Mouse (Mus musculus): ENCODE data around the gene Amz2. TPM values are rescaled to one million over a fixed set of nuclear protein-coding genes. Genes with fewer than 3 reads are reported as not detected.

Amz2 gene
- polyA plus RNA-seq, 1 experiment, result 75.3 TPM

DNA sequence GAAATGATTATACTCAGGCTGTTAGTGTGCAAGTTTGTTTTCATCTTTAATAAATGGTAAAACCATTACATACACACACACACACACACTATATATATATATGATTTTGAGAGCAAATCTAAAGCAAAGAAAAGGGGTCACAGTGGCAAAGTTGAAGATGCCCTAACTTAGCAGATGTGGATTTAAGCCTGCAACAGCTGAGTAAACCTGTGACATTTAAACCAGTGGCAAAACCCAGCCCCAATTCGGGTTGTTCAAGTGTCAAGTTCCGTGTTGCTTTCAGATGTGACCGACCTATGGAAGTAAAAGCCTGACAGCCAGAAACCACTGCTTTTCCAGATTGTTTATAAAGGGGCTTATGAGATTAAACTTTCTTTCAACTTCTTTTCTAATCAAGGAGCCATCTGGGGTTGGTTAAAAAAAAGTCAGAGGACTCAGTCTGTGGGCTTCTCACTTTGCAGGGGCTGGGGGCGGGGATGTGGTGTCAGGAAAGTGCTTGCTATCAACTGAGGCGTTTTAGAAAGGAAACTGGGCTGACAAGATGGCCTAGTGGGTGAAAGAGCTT lies 16.5 kb downstream of the Amz2 start:
- Histone ChIP-seq H3K36me3 (ENCODE audit: control insufficient read depth, insufficient read depth, low read length) (no peaks in the 10 kb centered on the region), H3K27ac (ENCODE audit: control insufficient read depth, insufficient read depth, low read length) (no peak overlapping the region), H3K4me1 (replicated peaks; ENCODE audit: control insufficient read depth, insufficient read depth, low read length) (peaks cover 14% of the 10 kb centered on the region), H3K4me3 (ENCODE audit: control insufficient read depth, insufficient read depth, low read length) (no peak overlapping the region), H3K27me3 (ENCODE audit: control insufficient read depth, insufficient read depth, low read length) (no peaks in the 10 kb centered on the region)
- no peak for DNase-seq
- no peak for TF ChIP-seq POLR2A (IDR thresholded peaks at IDR 0.05; ENCODE audit: control insufficient read depth, extremely low read depth, insufficient read depth, low read length, poor library complexity)
- TF ChIP-seq CTCF (IDR thresholded peaks at IDR 0.05; ENCODE audit: borderline replicate concordance, control insufficient read depth, extremely low read depth, insufficient read depth, low read length, poor library complexity), result no peak
- WGBS, result 34% methylated on average over 5 of the region's 5 CpGs

GRCm38 (mm10) chr11:109443468-109444263 lies 17.9 kb downstream of the Amz2 start:
- DNase-seq, result no peak
- TF ChIP-seq CTCF (IDR thresholded peaks at IDR 0.05; ENCODE audit: borderline replicate concordance, control insufficient read depth, extremely low read depth, insufficient read depth, low read length, poor library complexity), result no peak
- TF ChIP-seq POLR2A (IDR thresholded peaks at IDR 0.05; ENCODE audit: control insufficient read depth, extremely low read depth, insufficient read depth, low read length, poor library complexity), result no peak
- Histone ChIP-seq H3K4me3 (ENCODE audit: control insufficient read depth, insufficient read depth, low read length) (no peak overlapping the region), H3K4me1 (replicated peaks; ENCODE audit: control insufficient read depth, insufficient read depth, low read length) (peaks cover 14% of the 10 kb centered on the region), H3K27me3 (ENCODE audit: control insufficient read depth, insufficient read depth, low read length) (no peaks in the 10 kb centered on the region), H3K27ac (ENCODE audit: control insufficient read depth, insufficient read depth, low read length) (no peak overlapping the region), H3K36me3 (ENCODE audit: control insufficient read depth, insufficient read depth, low read length) (no peaks in the 10 kb centered on the region)
- WGBS, result 98% methylated on average over 8 of the region's 8 CpGs

- TF ChIP-seq CTCF (IDR thresholded peaks at IDR 0.05; ENCODE audit: borderline replicate concordance, control insufficient read depth, extremely low read depth, insufficient read depth, low read length, poor library complexity) (peak; percentile 58; the same call in 1 of the 2 replicates), POLR2A (IDR thresholded peaks at IDR 0.05; ENCODE audit: control insufficient read depth, extremely low read depth, insufficient read depth, low read length, poor library complexity) (no peak)
- H3K36me3 ChIP-seq (ENCODE audit: control insufficient read depth, insufficient read depth, low read length), result no peaks in the 10 kb centered on the region
- no peak overlapping the region for H3K4me3 ChIP-seq (ENCODE audit: control insufficient read depth, insufficient read depth, low read length)
- peak; percentile 58 for DNase-seq
- H3K27ac ChIP-seq (ENCODE audit: control insufficient read depth, insufficient read depth, low read length), result no peak overlapping the region
- peaks cover 10% of the 10 kb centered on the region for H3K4me1 ChIP-seq (replicated peaks; ENCODE audit: control insufficient read depth, insufficient read depth, low read length)
- no peaks in the 10 kb centered on the region for H3K27me3 ChIP-seq (ENCODE audit: control insufficient read depth, insufficient read depth, low read length)
- WGBS, result 66% methylated on average over 7 of the region's 7 CpGs
Measured at GRCm38 (mm10) chr11:109444600-109444999, 18.9 kb downstream of the Amz2 start.

DNA sequence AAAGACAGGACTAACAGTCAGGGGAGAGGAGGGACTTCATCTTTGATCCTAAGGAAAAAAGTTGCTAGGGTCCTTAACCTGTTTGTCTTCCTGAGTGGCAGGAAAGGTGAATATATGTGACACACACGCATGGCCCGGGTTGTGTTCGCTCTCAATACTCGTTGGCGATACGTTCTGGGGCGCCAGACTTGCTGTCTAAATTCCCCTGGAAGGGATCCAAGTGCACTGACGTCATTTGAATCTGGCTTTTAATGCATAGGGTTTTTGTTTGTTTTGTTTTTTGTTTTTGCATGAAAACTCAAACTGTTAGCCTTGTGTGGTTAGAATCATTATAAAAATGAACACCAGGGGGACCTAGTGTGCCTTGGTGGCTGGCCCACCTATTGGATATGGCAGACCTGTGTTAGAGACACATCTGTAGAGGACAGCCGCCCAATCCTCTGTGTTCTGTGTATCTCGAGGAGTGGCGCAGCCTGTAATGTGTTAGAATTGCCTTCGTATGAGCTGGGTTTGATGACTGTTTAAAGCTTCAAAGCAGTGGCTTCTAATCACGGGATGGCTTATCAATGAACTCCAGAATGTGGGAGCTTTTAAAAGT lies 19.8 kb downstream of the Amz2 start:
- Histone ChIP-seq H3K4me3 (ENCODE audit: control insufficient read depth, insufficient read depth, low read length) (no peak overlapping the region), H3K4me1 (replicated peaks; ENCODE audit: control insufficient read depth, insufficient read depth, low read length) (peaks cover 3% of the 10 kb centered on the region), H3K36me3 (ENCODE audit: control insufficient read depth, insufficient read depth, low read length) (no peaks in the 10 kb centered on the region), H3K27ac (ENCODE audit: control insufficient read depth, insufficient read depth, low read length) (no peak overlapping the region), H3K27me3 (ENCODE audit: control insufficient read depth, insufficient read depth, low read length) (no peaks in the 10 kb centered on the region)
- TF ChIP-seq CTCF (IDR thresholded peaks at IDR 0.05; ENCODE audit: borderline replicate concordance, control insufficient read depth, extremely low read depth, insufficient read depth, low read length, poor library complexity) (no peak), POLR2A (IDR thresholded peaks at IDR 0.05; ENCODE audit: control insufficient read depth, extremely low read depth, insufficient read depth, low read length, poor library complexity) (no peak)
- WGBS, result 62% methylated on average over 13 of the region's 13 CpGs
- DNase-seq, result no peak

DNA sequence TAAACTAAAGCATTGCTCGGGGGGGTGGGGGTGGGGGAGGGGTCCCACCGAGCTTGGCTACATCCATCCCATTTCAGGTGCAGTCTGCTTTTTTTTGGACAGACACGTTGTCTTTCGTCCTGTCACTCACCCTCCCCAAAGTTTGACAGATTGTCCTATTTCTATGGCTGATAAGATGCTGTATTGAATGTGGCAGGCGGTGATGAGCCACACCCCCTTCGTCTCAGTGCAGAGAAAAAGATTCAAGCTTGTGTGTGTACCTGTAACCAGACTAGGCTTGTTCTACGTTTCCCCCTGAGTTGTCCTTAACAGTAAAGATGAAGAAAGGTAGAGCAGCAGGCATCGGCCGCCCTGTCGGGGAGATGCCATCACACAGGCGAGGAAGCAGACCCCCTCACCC lies 25.4 kb downstream of the Amz2 start:
- no peaks in the 10 kb centered on the region for H3K27me3 ChIP-seq (ENCODE audit: control insufficient read depth, insufficient read depth, low read length)

DNA sequence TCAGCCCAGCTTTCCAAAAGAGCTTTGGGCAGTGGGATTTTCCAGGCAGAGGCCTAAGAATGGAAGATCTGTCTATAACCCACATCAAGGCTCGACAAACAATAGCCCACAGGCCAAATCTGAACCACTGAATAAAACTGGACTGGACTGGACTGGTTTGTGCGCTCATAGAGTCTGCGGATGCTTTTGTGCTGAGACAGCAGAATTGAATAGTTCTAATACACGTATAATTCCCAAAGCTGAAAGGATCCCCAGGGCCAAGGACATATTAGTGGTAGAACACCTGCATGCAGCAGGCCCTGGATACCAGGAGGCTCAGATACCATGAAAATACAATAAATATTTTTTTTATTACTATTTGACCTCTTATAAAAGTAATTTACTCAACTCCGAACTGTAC lies 30.5 kb downstream of the Amz2 start:
- no peak for TF ChIP-seq POLR2A (IDR thresholded peaks at IDR 0.05; ENCODE audit: control insufficient read depth, extremely low read depth, insufficient read depth, low read length, poor library complexity)
- TF ChIP-seq CTCF (IDR thresholded peaks at IDR 0.05; ENCODE audit: borderline replicate concordance, control insufficient read depth, extremely low read depth, insufficient read depth, low read length, poor library complexity), result no peak
- DNase-seq, result no peak
- 94% methylated on average over 5 of the region's 5 CpGs for WGBS
- no peaks in the 10 kb centered on the region for H3K27me3 ChIP-seq (ENCODE audit: control insufficient read depth, insufficient read depth, low read length)
- H3K4me1 ChIP-seq (replicated peaks; ENCODE audit: control insufficient read depth, insufficient read depth, low read length), result no peaks in the 10 kb centered on the region
- H3K4me3 ChIP-seq (ENCODE audit: control insufficient read depth, insufficient read depth, low read length), result no peak overlapping the region
- peaks cover 21% of the 10 kb centered on the region for H3K36me3 ChIP-seq (ENCODE audit: control insufficient read depth, insufficient read depth, low read length)
- H3K27ac ChIP-seq (ENCODE audit: control insufficient read depth, insufficient read depth, low read length), result no peak overlapping the region

More for the DNA sequence above, 25.4 kb downstream of the Amz2 start:
- DNase-seq, result no peak
- H3K36me3 ChIP-seq (ENCODE audit: control insufficient read depth, insufficient read depth, low read length), result peaks cover 21% of the 10 kb centered on the region
- WGBS, result 92% methylated on average over 11 of the region's 11 CpGs
- H3K4me1 ChIP-seq (replicated peaks; ENCODE audit: control insufficient read depth, insufficient read depth, low read length), result no peaks in the 10 kb centered on the region
- no peak overlapping the region for H3K27ac ChIP-seq (ENCODE audit: control insufficient read depth, insufficient read depth, low read length)
- TF ChIP-seq POLR2A (IDR thresholded peaks at IDR 0.05; ENCODE audit: control insufficient read depth, extremely low read depth, insufficient read depth, low read length, poor library complexity) (no peak), CTCF (IDR thresholded peaks at IDR 0.05; ENCODE audit: borderline replicate concordance, control insufficient read depth, extremely low read depth, insufficient read depth, low read length, poor library complexity) (no peak)
- no peak overlapping the region for H3K4me3 ChIP-seq (ENCODE audit: control insufficient read depth, insufficient read depth, low read length)

Data from thymus, adult 2 months (tissue).